20 mouse cellular contexts compared by ENCODE assay signal in the genomic region with DNA sequence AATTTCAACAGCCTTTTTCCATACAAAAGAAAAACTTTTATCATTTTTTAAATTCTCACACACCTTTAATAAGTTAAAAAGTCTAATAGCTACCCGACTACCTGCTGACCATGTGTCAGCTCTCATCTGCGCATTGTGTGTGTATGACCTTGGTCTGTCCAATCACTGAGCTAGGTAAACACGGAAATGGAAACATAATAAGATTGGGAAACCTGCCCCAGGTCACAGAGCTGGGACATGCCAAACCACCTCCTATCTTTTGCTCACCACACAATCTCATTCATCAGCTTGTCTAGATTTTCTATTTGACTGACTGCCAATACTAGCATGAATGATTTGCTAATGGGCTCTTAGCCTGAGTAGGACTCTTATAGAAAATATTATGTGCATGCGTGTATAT.
DNase-seq lines count a peak whose midpoint lies in the region; ATAC-seq and TF ChIP-seq lines count a peak whose summit lies in the region.
"Had no signal": no experiment of that assay in that cellular context is flagged by ENCODE, and none has a peak within 500 bp of the region (broad histone marks: within the 10 kb centered on the region; RNA-seq: fewer than 3 reads in every experiment).

No protein-coding gene starts in this region.

- TF ChIP-seq CTCF in lung, postnatal 0 days (IDR thresholded peaks at IDR 0.05) = no peak
- TF ChIP-seq CTCF in stomach, postnatal 0 days (IDR thresholded peaks at IDR 0.05; ENCODE audit: low read depth) = no peak

- no peaks in the 10 kb centered on the region for H3K27me3 ChIP-seq in embryonic facial prominence, embryonic 14.5 days (replicated peaks; ENCODE audit: control insufficient read depth, insufficient read depth, low read length)
- H3K27me3 ChIP-seq in embryonic facial prominence, embryonic 10.5 days (replicated peaks; ENCODE audit: low read depth, poor library complexity, severe bottlenecking) = no peaks in the 10 kb centered on the region
- no peaks in the 10 kb centered on the region for H3K27me3 ChIP-seq in lung, postnatal 0 days (replicated peaks; ENCODE audit: insufficient read depth, low read length)
- H3K27me3 ChIP-seq in intestine, embryonic 14.5 days (replicated peaks; ENCODE audit: control insufficient read depth, insufficient read depth, low read length) = no peaks in the 10 kb centered on the region
- no peaks in the 10 kb centered on the region for H3K27me3 ChIP-seq in stomach, postnatal 0 days (ENCODE audit: control insufficient read depth, insufficient read depth, low read length)
- H3K27me3 ChIP-seq: embryonic facial prominence, embryonic 12.5 days; hindbrain, embryonic 12.5 days; limb, embryonic 15.5 days; midbrain, embryonic 12.5 days; neural tube, embryonic 12.5 days had no signal

- no peaks in the 10 kb centered on the region for H3K9me3 ChIP-seq in embryonic facial prominence, embryonic 14.5 days (ENCODE audit: control insufficient read depth, low read length)
- H3K9me3 ChIP-seq in embryonic facial prominence, embryonic 10.5 days = no peaks in the 10 kb centered on the region
- H3K9me3 ChIP-seq in lung, postnatal 0 days (ENCODE audit: low read length) = no peaks in the 10 kb centered on the region
- no peaks in the 10 kb centered on the region for H3K9me3 ChIP-seq in intestine, embryonic 14.5 days (ENCODE audit: control insufficient read depth, low read length)
- no peaks in the 10 kb centered on the region for H3K9me3 ChIP-seq in stomach, postnatal 0 days (ENCODE audit: control insufficient read depth, low read length)
- H3K9me3 ChIP-seq: embryonic facial prominence, embryonic 12.5 days; G1E; hindbrain, embryonic 12.5 days; limb, embryonic 15.5 days; midbrain, embryonic 12.5 days; neural tube, embryonic 12.5 days had no signal

- no peaks in the 10 kb centered on the region for H3K36me3 ChIP-seq in embryonic facial prominence, embryonic 14.5 days (ENCODE audit: control insufficient read depth, insufficient read depth, low read length)
- H3K36me3 ChIP-seq in embryonic facial prominence, embryonic 10.5 days (replicated peaks) = no peaks in the 10 kb centered on the region
- no peaks in the 10 kb centered on the region for H3K36me3 ChIP-seq in lung, postnatal 0 days (ENCODE audit: insufficient read depth, low read length)
- no peaks in the 10 kb centered on the region for H3K36me3 ChIP-seq in intestine, embryonic 14.5 days (ENCODE audit: control insufficient read depth, insufficient read depth, low read length)
- no peaks in the 10 kb centered on the region for H3K36me3 ChIP-seq in stomach, postnatal 0 days (ENCODE audit: control insufficient read depth, insufficient read depth, low read length)
- H3K36me3 ChIP-seq: embryonic facial prominence, embryonic 12.5 days; G1E; hindbrain, embryonic 12.5 days; limb, embryonic 15.5 days; midbrain, embryonic 12.5 days; neural tube, embryonic 12.5 days had no signal

- ATAC-seq in embryonic facial prominence, embryonic 14.5 days (ENCODE audit: low read depth) = no peak
- ATAC-seq in lung, postnatal 0 days = no peak
- 0 out of 2 replicates have a peak, but pooled peaks have one; percentile 40 for ATAC-seq in intestine, embryonic 14.5 days (replicated peaks; ENCODE audit: low FRiP score, low TSS enrichment, low read depth)
- 0 out of 2 replicates have a peak, but pooled peaks have one; percentile 63 for ATAC-seq in stomach, postnatal 0 days (ENCODE audit: low FRiP score, low TSS enrichment)
- no peak for ATAC-seq in granulocyte monocyte progenitor cell, adult 5-6 weeks (replicated peaks; ENCODE audit: poor library complexity, severe bottlenecking)
- ATAC-seq: forebrain, postnatal 0 days had no signal

- DNase-seq in embryonic facial prominence, embryonic 14.5 days (ENCODE audit: low spot score) = peak; percentile 20
- no peak for DNase-seq in embryonic facial prominence, embryonic 10.5 days (ENCODE audit: low spot score)
- peak; percentile 7 for DNase-seq in lung, postnatal 0 days (ENCODE audit: low spot score)
- no peak for DNase-seq in lung, postnatal 4 days
- no peak for DNase-seq in intestine, embryonic 14.5 days (ENCODE audit: low spot score)
- DNase-seq in stomach, postnatal 0 days (ENCODE audit: low spot score) = no peak
- DNase-seq: cerebellum, adult 9-10 months; forebrain, postnatal 0 days; gastrocnemius, postnatal 36 days; heart, postnatal 10 days; kidney, adult 18-20 months; kidney, postnatal 25 days had no signal

- no peak overlapping the region for H3K4me2 ChIP-seq in embryonic facial prominence, embryonic 14.5 days (ENCODE audit: low read depth, low read length)
- H3K4me2 ChIP-seq in lung, postnatal 0 days (replicated peaks; ENCODE audit: low read depth, low read length) = no peak overlapping the region
- H3K4me2 ChIP-seq in intestine, embryonic 14.5 days (ENCODE audit: low read length) = no peak overlapping the region
- no peak overlapping the region for H3K4me2 ChIP-seq in stomach, postnatal 0 days (replicated peaks; ENCODE audit: low read depth)
- H3K4me2 ChIP-seq: embryonic facial prominence, embryonic 12.5 days; heart, embryonic 11.5 days; hindbrain, embryonic 12.5 days; limb, embryonic 15.5 days; midbrain, embryonic 12.5 days; neural tube, embryonic 12.5 days had no signal

- H3K4me1 ChIP-seq in embryonic facial prominence, embryonic 14.5 days (ENCODE audit: control insufficient read depth, insufficient read depth, low read length) = peaks cover 3% of the 10 kb centered on the region; the same call in 1 of the 2 replicates
- H3K4me1 ChIP-seq in embryonic facial prominence, embryonic 10.5 days = peaks cover 16% of the 10 kb centered on the region
- H3K4me1 ChIP-seq in lung, postnatal 0 days (ENCODE audit: insufficient read depth, low read depth, low read length) = no peaks in the 10 kb centered on the region
- peaks cover 4% of the 10 kb centered on the region; the same call in 1 of the 2 replicates for H3K4me1 ChIP-seq in intestine, embryonic 14.5 days (replicated peaks; ENCODE audit: control insufficient read depth, insufficient read depth, low read length)
- no peaks in the 10 kb centered on the region for H3K4me1 ChIP-seq in stomach, postnatal 0 days (replicated peaks; ENCODE audit: control insufficient read depth, insufficient read depth)
- H3K4me1 ChIP-seq: hindbrain, embryonic 12.5 days; midbrain, embryonic 12.5 days; neural tube, embryonic 12.5 days had no signal

- no peak overlapping the region for H3K27ac ChIP-seq in embryonic facial prominence, embryonic 14.5 days (replicated peaks; ENCODE audit: low read depth, low read length)
- H3K27ac ChIP-seq in embryonic facial prominence, embryonic 10.5 days (replicated peaks) = no peak overlapping the region
- no peak overlapping the region for H3K27ac ChIP-seq in lung, postnatal 0 days (ENCODE audit: low read length)
- no peak overlapping the region for H3K27ac ChIP-seq in intestine, embryonic 14.5 days (ENCODE audit: low read depth)
- no peak overlapping the region for H3K27ac ChIP-seq in stomach, postnatal 0 days (replicated peaks)
- H3K27ac ChIP-seq: embryonic facial prominence, embryonic 12.5 days; hindbrain, embryonic 12.5 days; limb, embryonic 15.5 days; midbrain, embryonic 12.5 days; neural tube, embryonic 12.5 days had no signal

- 73% methylated on average over 4 of the region's 4 CpGs for WGBS in embryonic facial prominence, embryonic 14.5 days
- WGBS in embryonic facial prominence, embryonic 10.5 days = 89% methylated on average over 4 of the region's 4 CpGs
- WGBS in lung, postnatal 0 days = 74% methylated on average over 4 of the region's 4 CpGs
- 85% methylated on average over 4 of the region's 4 CpGs for WGBS in intestine, embryonic 14.5 days
- 75% methylated on average over 4 of the region's 4 CpGs for WGBS in stomach, postnatal 0 days

- TF ChIP-seq EP300 in lung, postnatal 0 days (IDR thresholded peaks at IDR 0.05) = no peak
- TF ChIP-seq EP300 in stomach, postnatal 0 days (optimal IDR thresholded peaks at IDR 0.05) = no peak

- no peak overlapping the region for H3K4me3 ChIP-seq in embryonic facial prominence, embryonic 14.5 days (ENCODE audit: low read depth, low read length)
- no peak overlapping the region for H3K4me3 ChIP-seq in embryonic facial prominence, embryonic 10.5 days
- no peak overlapping the region for H3K4me3 ChIP-seq in lung, postnatal 0 days (ENCODE audit: low read depth, low read length)
- H3K4me3 ChIP-seq in intestine, embryonic 14.5 days (ENCODE audit: low read depth, low read length) = no peak overlapping the region
- H3K4me3 ChIP-seq in stomach, postnatal 0 days (ENCODE audit: low read depth, low read length) = no peak overlapping the region
- H3K4me3 ChIP-seq: embryonic facial prominence, embryonic 12.5 days; hindbrain, embryonic 12.5 days; limb, embryonic 15.5 days; midbrain, embryonic 12.5 days; neural tube, embryonic 12.5 days had no signal

- no peak overlapping the region for H3K9ac ChIP-seq in embryonic facial prominence, embryonic 14.5 days (ENCODE audit: low read depth, low read length)
- H3K9ac ChIP-seq in lung, postnatal 0 days (replicated peaks; ENCODE audit: low read depth) = no peak overlapping the region
- no peak overlapping the region for H3K9ac ChIP-seq in intestine, embryonic 14.5 days (ENCODE audit: low read length)
- no peak overlapping the region for H3K9ac ChIP-seq in stomach, postnatal 0 days (ENCODE audit: low read length)
- H3K9ac ChIP-seq: embryonic facial prominence, embryonic 12.5 days; forebrain, postnatal 0 days; hindbrain, embryonic 12.5 days; limb, embryonic 15.5 days; midbrain, embryonic 12.5 days; neural tube, embryonic 12.5 days had no signal

Comparison
In these comparisons a context has a peak if more than half of its experiments do, and no peak if none do; other contexts are left out.
1. DNase-seq: peak in embryonic facial prominence, embryonic 14.5 days (single experiment) and lung, postnatal 0 days (single experiment); none in embryonic facial prominence, embryonic 10.5 days (single experiment), lung, postnatal 4 days (0 of 2), intestine, embryonic 14.5 days (single experiment) and stomach, postnatal 0 days (single experiment).
2. ATAC-seq: peak in intestine, embryonic 14.5 days (single experiment) and stomach, postnatal 0 days (single experiment); none in embryonic facial prominence, embryonic 14.5 days (single experiment), lung, postnatal 0 days (single experiment) and granulocyte monocyte progenitor cell, adult 5-6 weeks (single experiment).